Mouse (Mus musculus) layer of hippocampus, adult 11-12 months (tissue): Measurements from ENCODE around the gene Gpd1l.

Source experiments
- DNase-seq: peaks from one replicate; pipeline ENCODE4 v3.0.0; 2022; ENCODE audit warnings: low spot score

The Gpd1l gene

DNA sequence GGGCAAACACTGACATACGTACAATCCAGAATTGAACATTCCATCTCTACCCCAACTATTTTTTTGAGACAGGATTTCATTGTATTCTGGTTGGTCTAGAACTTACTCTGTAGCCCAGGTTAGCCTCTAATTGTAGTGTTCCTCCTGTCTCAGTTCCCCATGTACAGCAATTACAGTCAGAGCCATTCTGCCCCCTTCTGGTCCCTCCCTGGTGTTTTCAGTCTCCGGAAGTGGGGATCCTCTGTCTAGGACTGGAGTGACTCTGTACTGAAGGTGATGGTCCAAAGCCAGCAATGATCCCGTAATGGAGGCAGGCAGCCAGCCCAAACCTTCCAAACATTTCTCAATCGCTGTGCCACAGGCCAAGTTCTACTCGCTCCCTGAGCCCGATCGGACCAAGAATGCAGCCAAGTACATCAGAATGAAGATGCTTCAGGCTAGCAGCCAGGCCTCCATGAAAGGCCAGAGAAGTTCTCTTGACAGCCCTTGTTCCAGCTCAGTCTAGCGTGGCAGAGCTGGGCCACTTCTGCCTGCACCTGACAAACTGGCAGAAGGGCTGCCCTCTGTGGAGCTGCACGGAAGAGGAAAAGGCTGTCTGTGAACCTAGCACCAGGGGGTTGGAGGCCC is 3.2 kb downstream of the Gpd1l start:
- DNase-seq, result peak; percentile 36

DNA sequence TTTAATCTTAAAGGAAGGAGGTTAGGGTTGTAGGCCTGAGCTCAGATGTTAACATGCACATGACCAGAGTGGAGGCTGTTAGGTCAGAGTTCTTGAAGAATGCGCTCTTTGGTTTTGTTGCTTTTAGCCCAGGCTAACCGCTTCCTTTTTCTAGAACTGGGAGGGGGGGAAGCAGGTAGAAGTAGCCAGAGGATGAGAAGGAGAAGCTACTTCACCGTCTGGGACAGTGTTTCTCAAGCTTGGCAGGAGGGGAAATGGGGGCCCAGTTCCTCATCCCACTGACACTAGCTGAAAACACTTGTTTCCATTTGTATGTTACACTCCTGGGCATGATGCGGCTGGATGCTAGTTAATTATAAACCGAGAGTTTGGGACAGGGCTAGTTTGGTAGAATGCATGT is 8.2 kb downstream of the Gpd1l start:
- DNase-seq, result no peak

DNA sequence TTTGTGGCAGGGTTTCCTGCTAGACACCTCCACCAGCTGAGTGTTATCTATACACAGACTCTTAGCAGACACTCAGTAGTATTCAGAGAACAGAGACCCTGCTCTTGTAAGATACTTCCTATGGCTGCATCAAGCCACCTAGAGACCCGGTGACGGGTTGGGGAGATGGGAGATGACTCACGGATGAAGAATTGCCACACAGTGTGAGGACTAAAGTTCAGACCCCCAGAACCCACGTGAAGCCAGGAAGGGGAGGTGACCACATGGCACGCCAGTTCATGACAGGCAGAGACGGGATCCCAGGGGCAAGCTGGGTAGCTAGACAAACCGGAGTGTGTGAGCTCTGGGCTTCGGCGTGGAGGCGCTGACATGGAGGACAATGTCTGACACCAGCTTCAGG is 8.7 kb downstream of the Gpd1l start:
- no peak for DNase-seq

DNA sequence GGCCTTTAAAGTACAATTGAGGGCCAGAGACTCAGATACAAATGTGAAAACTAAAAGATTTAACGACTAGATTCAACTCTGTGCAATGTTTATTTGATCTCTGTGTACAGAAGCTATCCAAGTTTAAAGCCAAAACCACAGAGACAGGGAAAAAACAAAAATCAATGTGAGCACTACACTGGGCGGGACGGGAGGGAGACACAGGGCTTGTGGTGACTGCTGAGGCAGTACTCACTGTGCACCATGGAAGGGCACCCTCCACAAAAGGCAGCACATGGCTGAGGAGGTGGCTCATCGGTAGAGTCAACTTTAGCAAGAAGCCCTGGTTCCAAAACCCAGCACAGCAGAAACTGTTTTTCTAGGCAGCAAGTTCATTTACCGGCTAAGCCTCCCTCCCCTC is 9.3 kb downstream of the Gpd1l start:
- no peak for DNase-seq

DNA sequence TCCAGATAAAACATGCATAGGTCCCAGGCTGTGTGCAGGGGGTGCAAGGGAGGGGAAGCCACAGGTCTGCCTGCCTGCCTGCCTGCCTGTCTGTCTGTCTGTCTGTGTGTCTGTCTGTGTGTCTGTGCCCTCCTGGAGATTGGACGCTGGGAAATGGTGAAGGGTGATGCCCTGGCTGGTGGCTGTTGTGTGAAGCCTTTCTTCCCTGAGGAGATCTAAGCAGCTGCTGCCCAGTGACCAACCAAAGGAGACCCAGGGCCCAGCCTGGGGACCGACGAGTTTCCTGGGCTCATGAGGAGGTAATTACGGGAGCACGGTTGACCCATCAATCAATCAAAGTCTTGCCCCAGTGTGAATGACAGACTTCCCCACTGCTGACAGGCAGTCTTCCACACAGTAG is 11.6 kb downstream of the Gpd1l start:
- DNase-seq, result no peak

DNA sequence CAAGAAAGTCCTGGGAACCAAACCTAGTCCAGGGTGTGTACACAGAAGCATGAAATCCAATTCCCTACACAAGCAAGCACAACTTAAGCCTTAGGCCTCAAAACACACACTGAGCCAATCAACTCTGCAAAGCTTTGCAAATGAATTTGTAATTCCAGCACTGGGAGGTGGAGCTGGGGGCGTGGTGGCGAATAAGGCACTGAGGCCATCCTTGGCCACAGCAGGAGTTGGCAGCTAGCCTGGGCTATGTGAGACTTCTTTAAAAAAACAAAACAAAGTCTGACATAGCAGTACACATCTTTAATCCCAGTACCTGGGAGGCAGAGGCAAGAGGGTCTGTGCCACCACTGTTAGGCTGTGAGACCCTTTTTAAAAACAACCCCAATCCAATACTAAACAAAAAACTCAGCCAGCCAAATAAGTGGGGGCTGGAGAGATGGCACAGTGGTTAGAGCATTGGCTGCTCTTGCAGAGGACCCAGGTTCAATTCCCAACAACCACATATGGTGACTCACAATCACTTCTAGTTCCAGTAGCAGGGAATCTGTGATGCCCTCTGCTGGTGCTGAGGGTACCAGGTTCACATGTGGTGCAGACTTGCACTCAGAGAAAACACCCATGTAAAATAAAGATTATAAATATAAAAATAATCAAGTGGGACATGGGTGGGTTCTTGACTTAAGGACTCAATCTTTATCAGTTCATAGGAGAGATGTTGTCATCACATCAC is 12.3 kb downstream of the Gpd1l start:
- no peak for DNase-seq

DNA sequence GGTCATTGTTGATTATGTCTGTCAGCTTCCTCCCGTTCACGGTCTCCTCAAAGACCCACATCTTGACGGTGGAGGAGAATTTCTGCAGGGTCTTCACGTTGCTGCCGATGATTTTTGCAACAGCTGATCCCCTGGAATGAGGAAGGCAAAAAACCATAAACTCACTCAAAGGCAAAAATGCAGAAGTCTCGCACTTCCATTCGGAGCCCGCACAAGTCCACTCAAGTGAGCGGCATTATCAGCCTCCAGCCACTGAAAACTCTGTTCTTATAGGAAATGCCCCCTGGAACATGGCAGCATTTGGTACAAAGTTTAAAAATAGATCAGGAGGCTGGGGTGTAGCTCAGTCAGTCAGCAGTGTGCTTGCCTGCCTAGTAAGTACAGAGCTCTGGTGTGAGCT is 13.2 kb downstream of the Gpd1l start:
- no peak for DNase-seq

DNA sequence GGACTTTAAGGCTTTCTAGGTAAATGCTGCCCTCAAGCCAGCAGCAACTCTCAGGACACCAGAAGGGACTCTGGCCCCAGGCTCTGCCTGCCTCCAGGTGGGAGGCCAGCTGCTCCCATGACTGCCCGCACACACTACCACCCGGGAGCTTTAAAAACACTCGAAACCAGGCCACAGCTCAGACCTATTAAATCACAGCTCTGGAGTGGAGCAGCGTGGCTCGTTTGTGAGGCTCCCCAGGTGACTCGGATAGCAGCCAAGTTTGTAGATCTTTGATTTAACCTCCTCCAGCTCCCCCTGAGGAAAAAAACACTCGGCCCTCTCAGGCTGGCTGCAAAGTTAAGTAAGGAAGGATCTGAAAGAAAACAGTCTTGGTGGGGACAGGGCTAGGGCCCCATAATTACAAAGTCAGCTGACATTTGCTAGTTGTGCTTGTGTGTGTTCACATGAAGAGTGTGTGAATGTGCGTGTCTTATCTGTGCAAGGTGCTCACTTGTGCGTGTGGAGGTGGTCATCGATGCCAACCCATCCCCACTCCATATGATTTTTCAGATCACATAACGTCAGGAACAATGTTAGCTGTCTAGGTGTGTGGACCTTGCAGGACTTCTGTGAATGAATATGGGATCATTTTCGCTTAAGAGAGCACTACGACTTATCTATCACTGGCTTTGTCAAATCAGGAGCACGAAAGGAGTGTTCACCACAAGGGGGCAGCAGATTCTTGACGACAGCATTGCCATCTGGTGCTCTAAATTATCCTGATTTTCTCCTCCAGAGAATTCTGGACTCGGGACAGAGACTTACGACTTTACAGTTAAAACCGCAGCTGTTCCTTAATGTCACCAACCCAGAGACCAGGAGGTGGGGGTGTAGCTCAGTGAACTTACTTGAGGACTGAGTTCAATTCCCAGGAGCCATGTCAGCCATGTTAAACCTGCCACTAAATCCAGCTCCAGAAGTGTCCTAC is 20.8 kb downstream of the Gpd1l start:
- DNase-seq, result peak; percentile 91

DNA sequence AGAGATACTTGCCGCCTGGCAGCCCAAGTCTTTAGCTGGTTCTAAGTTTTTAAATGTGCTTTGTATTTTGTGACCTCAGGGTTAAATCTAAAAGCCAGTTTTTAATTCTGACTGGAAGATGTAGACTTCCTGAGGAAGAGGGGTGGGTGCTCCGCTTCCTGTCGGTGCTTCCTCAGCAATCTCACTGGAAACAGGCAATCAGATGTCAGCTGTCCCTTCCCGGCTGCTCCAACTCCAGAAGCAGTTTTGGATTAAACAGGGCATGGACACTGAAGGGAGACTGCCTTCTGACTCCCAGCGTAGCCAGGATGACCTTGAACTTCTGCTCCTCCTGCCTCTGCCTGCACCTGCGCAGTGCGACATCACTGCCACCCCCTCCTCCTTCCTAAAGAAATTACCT is 26.3 kb downstream of the Gpd1l start:
- no peak for DNase-seq

DNA sequence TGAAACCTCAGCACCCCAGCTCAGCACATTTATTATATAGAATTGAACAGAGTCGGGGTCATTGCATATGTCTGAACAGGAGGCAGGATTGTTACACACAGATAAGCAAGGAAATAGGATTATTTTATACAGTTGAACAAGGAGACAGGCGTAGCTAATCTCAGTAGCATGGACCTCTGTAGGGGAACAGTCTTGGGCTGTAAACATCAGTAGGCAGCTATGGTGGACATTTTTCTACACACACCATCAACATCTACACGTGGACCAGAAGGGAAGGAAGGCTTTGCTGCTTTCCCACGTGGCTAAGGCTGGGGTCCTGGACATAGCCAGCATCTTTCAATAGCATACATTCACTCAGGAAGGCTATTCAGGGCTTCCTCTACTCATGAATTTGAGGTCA is 37.9 kb downstream of the Gpd1l start:
- DNase-seq, result no peak

DNA sequence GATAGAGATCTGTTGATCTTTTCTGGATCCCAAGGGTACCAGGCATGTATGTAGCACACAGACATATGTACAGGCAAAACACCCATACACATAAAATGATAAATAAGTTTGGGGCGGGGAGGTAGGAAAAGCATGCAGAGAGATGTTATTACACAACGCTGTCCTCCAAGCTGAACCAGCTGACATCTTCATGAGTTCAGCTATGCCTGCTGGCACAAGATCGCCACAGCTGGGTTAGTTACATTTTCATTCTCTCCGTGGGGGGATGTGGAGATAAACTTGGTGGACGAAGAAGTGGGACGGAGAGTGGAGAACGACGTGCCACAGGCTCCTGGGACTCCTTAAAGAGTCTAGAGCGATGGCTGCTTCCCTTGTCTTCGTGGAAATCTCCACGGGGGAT is 40.8 kb downstream of the Gpd1l start:
- no peak for DNase-seq

DNA sequence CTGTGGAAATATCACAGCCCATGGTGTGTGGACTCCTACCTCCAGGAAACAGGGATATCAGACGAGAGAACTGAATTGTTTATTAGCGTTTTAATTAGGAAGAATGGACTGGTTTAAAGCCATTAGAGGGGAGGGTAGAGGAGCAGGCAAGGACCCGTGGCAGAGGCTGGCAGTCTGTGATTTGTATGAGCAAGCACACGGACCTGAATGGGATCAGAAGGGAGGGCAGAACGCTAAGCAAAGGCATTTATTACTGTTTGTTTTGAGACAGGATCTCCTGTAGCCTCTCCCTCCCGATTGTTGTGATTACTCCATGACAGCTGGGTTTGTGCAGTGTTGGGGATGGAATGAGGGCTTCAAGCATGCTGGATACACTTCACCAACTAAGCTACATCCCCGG is 43.4 kb downstream of the Gpd1l start:
- no peak for DNase-seq

DNA sequence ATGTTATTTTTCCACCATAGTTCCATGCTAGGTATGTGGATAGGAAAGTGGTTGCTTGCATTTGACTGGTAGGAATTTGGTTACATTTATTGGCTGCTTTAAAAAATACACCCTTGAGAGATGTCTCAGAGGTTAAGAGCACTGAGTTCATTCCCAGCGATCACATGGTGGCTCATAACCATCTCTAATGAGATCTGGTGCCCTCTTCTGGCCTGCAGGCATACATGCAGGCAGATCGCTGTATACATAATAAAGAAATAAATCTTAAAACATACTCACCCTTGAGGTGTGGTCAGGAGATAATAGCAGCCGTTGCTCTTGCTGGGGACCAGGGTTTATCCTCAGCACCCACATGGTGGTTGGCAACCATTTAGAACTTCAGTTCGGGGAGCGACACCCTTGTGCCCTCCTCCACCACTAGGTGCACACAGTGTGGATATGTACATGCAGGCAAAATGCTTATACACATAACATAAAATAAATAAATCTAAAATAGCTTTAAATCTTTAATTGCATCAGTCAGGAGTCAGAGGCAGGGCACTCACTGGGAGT is 44.9 kb downstream of the Gpd1l start:
- DNase-seq, result no peak

DNA sequence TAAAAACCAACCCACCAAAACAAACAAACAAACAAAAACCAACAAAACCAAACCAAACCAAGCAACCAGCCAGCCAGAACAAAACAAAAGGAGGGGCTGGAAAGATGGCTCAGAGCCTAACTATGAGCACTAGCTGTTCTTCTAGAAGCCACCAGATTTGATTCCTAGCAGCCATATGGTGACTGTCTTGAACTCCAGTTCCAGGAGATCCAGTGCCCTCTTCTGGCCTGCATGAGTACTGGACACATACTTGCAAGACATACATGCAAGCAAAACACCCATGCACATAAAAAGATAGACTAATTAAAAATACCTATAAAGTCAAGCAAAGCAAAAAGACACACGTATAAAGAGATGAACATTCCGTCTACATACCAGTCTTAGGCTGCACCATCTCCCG is 46.1 kb downstream of the Gpd1l start:
- no peak for DNase-seq

DNA sequence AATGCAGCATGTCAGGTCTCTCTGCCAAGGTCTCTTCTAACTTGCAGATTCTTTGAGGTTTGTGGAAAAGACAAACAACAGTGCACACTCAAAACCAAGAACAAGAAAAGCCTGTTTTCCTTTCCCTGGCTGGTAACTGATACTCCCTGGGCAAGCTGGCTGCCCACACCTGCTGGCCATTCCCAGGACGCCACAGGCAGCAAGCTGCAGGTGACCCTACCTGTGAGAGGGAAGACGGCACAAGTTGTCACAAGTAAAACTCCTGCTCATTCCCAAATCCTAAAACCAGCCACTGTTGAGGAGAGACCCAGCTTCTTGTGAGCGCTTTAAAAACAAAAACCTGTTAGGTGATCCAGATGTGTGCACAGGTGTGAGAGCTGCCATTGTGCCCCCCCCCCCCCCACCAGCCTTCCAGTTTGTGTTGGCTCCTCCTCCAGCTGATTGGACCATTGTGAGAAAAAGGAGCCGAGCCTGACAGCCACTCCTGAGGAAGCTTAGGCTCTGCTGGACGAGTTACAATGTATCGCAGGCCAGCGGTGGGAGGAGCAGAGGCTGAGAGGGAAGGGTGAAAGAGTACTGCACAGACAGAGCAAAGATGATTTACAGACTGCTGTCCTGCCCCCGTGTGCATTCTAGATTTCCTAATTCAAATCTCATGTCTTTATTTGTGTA is 47.7 kb downstream of the Gpd1l start:
- no peak for DNase-seq

DNA sequence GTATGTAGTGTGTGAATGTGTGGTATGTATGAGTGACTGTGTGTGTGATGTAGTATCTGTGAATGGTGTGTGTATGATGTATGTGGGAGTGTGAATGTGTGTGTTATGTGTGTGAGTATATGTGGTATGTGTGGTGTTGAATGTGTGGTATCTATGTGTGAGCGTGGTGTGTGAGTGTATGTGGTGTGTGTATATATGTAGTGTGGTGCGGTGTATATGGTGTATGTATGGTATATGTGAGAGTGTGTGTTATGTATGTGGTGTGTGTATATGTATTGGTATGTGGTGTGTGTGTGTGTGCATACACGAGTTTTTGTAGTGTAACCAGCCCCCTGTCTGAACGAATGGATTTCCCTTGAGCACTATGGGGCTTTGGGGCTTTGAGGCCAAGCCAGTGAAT is 48.2 kb downstream of the Gpd1l start:
- DNase-seq, result no peak

DNA sequence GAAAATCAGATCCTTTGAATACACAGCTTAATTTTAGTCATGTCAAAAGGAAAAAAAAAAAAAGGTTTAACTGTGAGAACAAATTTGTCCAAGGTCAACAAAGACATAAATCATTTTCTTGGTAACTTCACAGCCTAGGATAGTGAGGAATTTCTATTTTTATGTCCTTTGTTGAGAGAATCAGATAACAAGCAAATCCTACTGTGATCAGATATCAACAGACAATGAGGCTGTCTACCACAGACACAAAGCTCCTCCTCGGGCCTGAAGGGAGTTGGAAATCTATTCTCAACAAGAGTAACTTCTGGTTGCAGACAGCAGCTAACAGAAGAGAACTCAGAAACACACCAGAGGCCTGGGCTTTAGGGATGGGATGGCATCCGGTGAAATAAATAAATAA is 51.8 kb downstream of the Gpd1l start:
- no peak for DNase-seq

DNA sequence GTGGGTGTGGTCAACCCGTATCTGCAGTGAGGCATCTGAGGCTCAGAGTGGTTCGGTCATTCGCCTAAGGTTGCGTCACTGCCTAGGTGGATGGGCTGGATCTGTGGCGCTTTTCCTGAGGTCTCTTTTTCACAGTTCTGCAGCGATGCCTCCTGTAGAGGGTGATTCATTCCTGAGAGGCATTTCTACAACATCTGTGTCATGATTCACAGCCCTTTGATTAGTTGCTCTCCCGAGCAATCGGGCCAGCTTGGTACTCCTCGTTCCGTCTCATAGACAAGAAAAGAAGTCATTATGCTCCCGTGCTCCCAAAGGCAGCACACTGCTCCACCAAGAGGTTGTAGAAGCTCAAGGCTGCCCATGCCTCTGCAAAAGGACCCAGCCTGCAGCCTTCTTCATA is 78.5 kb downstream of the Gpd1l start:
- peak; percentile 49 for DNase-seq

DNA sequence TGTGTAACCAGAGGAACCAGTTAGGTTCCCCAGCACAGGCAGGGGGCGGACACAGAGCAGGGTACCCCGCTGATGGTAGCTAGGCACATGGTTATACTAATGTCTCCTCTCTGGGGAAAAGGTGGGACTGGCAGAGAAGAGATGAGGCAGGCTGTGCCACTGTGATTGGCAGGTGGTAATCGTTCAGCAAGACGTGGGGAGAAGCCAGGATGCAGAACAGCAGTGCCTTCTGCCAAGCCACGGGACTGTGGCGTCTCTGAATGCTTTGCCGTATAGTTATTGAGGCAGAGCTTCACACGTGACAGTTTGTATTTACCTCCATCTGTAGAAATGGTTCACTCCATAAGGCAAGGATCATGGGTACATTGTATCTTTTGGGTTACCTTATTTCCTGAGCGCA is 79.1 kb downstream of the Gpd1l start:
- peak; percentile 25 for DNase-seq

DNA sequence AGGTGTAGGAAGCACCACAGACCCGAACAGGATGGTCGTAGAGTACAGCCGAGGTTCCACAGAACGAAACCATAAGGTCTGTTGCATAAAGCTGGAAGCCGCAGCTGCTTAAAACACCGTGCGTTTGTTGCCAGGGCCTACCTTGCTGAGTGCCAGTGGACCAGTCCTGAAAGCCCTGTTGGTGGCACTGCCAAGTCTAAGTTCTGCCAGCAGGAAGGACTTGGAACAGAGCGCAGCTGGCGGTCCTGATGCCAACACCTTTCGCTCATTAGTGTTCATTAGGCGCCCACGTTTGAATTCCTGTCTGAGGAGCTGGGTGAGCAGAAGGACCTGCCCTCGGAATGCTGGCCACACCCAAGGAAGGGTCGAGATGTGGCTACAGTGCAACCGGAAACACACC is 80.5 kb downstream of the Gpd1l start:
- no peak for DNase-seq

DNA sequence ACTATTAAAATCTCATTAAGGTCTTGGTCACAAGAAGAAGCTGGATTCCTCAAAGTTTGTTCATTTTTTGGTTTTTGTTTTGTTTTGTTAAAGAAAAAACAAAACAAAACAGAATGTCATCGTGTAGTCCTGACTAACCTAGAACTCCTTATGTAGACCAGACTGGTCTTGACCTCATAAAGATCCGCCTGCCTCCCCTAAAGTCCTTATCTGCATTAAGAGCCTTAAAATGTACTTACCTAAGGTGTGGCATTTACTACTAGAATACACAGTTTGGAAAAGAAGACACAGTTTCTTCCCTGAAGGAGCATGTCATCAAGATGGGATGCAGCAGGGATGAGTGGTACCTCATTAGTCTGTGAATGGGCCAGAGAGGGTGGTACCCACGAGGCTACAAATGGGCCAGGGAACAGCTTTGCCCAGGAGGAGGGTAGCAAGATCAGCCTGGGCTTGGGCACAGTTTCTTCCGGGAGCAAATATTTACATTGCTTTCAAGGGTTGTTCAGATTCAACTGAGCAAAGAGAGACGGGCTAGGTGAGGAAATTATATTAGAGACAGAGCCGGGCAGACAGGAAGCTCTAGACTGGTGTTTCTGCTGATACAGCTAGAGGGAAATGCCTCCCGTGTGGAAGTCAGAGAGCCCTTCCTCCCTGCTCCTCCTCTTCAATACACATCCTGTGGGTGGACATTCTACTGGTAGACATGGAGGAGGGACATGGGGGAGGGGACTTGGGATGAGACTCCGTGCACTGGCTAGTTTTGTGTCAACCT is 82.2 kb downstream of the Gpd1l start:
- no peak for DNase-seq
